Mouse (Mus musculus) liver, postnatal 0 days (tissue): ENCODE measurements around the gene Usp39. TPM values are rescaled to one million over a fixed set of nuclear protein-coding genes. Genes with fewer than 3 reads are reported as not detected.
A peak's percentile ranks its signal among the peaks of the same experiment; 100 is the strongest.

Source experiments
- ATAC-seq: fragments of 200-750 bp; cut with Nextera tagmentation; 2 replicates; pipeline ENCODE4 v1.8.0; 2017; ENCODE audit warnings: mild to moderate bottlenecking, moderate library complexity
- DNase-seq: peaks from one replicate; pipeline ENCODE4 v3.0.0-alpha.2; 2016
- H3K27ac ChIP-seq: fragments of 300-500 bp; sonication (generic); 2 replicates; pipeline ENCODE4 v1.5.1; 2014; ENCODE audit warnings: antibody characterized with exemption, moderate library complexity, mild to moderate bottlenecking, low read depth
- H3K27me3 ChIP-seq: fragments of 300-500 bp; sonication (generic); 2 replicates; pipeline ENCODE4 v1.6.1; 2014; ENCODE audit warnings: low read length, control low read depth, mixed read lengths; ENCODE audit not compliant: insufficient read depth
- H3K36me3 ChIP-seq: fragments of 300-500 bp; sonication (generic); replicated peaks from 2 replicates; pipeline ENCODE4 v1.6.1; 2014; ENCODE audit warnings: mild to moderate bottlenecking, control low read depth, low read length, moderate library complexity, mixed read lengths; ENCODE audit not compliant: insufficient read depth
- H3K4me1 ChIP-seq: fragments of 300-500 bp; sonication (generic); 2 replicates; pipeline ENCODE4 v1.6.1; 2014; ENCODE audit warnings: antibody characterized with exemption, mild to moderate bottlenecking, control low read depth; ENCODE audit not compliant: insufficient read depth
- H3K4me2 ChIP-seq: fragments of 300-500 bp; sonication (generic); 2 replicates; pipeline ENCODE4 v1.6.1; 2014; ENCODE audit warnings: low read depth, mild to moderate bottlenecking, low read length, moderate library complexity, mixed read lengths
- H3K4me3 ChIP-seq: fragments of 300-500 bp; sonication (generic); 2 replicates; pipeline ENCODE4 v1.5.1; 2014; ENCODE audit warnings: low read depth, low read length
- H3K9ac ChIP-seq: fragments of 300-500 bp; sonication (generic); replicated peaks from 2 replicates; pipeline ENCODE4 v1.6.1; 2014; ENCODE audit warnings: mild to moderate bottlenecking, moderate library complexity
- H3K9me3 ChIP-seq: fragments of 300-500 bp; sonication (generic); 2 replicates; pipeline ENCODE4 v1.6.1; 2016; ENCODE audit warnings: mild to moderate bottlenecking, control low read depth, low read length, mixed read lengths
- CTCF ChIP-seq: sonication (generic); IDR thresholded peaks from 2 replicates; pipeline ENCODE4 v1.5.1; 2016; ENCODE audit warnings: antibody characterized with exemption, low read depth
- EP300 ChIP-seq: IDR thresholded peaks from 2 replicates; pipeline ENCODE4 v1.6.1; 2016; ENCODE audit warnings: antibody characterized with exemption, low read depth, mild to moderate bottlenecking
- WGBS: fragments of 180-500 bp; shearing (Covaris S2); extraction: QIAGEN DNeasy Blood & Tissue Kit; methylation state at CpG from one replicate; pipeline ENCODE4 v1.1.7; 2014; ENCODE audit not compliant: insufficient replicate concordance; 5-methylcytosine and 5-hydroxymethylcytosine counted together
- polyA plus RNA-seq: library from polyadenylated mRNA; unstranded; fragments of >200 nt; fragmentation: Nextera tagmentation; extraction: Ambion mirVana; gene quantifications from 2 replicates; pipeline ENCODE4 v1.2.1, GENCODE M21; 2015

The Usp39 gene
- polyA plus RNA-seq, 1 experiment from 2014 or later = 21.7 TPM

DNA sequence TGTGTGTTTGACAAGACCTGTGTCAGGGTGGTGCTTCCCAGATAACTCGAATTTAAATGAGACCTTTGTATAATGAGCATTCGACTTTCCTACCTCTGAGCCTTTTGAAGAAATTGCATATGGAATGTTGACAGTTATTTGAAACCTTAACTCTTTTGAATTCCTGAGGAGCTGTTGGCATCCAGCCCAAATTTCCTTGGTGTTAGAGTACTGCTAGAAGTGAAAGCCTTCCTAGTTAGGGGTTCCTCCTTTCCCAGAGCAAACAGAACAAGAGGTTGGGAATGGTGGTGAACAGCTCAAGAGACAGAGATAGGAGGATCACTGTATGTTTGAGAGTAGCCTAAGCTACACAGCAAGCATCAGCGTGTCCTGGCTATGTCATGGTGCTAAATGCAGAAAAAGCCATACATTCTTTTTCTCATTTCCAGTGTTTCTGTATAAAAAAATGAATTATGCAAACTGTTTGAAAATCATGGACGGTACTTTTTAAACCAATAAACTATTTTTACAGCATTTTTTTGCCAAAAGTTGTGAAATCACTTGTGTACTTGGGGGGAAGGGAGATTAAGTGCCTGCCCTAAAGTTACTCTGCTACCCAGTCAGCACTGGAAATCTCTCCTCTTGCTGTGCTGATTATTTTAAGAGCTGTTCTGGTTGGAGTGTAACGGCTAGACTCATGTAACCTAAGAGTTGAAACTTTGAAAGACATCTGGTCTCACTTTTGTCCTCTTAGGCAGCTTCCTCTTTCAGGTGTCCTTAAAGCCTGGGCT is 7.8 kb upstream of the Usp39 start:
- Histone ChIP-seq H3K27ac (peak overlapping the region; percentile 68), H3K36me3 (peaks cover 38% of the 10 kb centered on the region), H3K4me3 (no peak overlapping the region), H3K4me1 (peaks cover 66% of the 10 kb centered on the region), H3K9ac (no peak overlapping the region), H3K27me3 (peaks cover 7% of the 10 kb centered on the region), H3K4me2 (peak overlapping the region; percentile 22; the same call in 1 of the 2 replicates), H3K9me3 (no peaks in the 10 kb centered on the region)
- ATAC-seq (no peak), DNase-seq (no peak)
- no peak for TF ChIP-seq CTCF
- 0 out of 2 replicates have a peak, but pooled peaks have one; percentile 7 for TF ChIP-seq EP300
- 52% methylated on average over 5 of the region's 5 CpGs for WGBS

DNA sequence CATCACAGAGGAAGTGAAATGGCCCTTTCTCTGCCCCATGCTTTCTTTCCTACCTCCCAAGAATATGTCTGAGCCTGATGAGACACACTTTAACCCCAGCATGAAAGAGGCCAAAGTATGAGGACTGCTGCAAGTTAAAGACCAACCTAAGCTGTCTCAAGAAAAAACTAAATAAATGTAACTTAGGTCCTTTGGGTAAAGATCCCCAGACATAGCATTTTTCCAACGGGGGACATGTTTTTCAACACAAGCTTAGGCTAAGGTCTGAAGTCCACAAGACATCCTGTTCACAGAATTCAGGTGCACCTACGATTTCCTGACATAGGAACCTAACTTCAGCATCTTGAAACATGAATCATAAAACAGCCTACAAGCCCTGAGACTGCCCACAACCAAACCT is 5.2 kb upstream of the Usp39 start:
- 82% methylated on average over 2 of the region's 2 CpGs for WGBS
- no peaks in the 10 kb centered on the region for H3K9me3 ChIP-seq
- TF ChIP-seq CTCF = no peak
- no peak for TF ChIP-seq EP300
- no peaks in the 10 kb centered on the region; the same call in 1 of the 2 replicates for H3K27me3 ChIP-seq
- no peak overlapping the region for H3K4me2 ChIP-seq
- peaks cover 68% of the 10 kb centered on the region for H3K4me1 ChIP-seq
- H3K9ac ChIP-seq = no peak overlapping the region
- no peak for DNase-seq
- H3K27ac ChIP-seq = no peak overlapping the region
- no peak for ATAC-seq
- no peak overlapping the region for H3K4me3 ChIP-seq
- peaks cover 24% of the 10 kb centered on the region for H3K36me3 ChIP-seq

DNA sequence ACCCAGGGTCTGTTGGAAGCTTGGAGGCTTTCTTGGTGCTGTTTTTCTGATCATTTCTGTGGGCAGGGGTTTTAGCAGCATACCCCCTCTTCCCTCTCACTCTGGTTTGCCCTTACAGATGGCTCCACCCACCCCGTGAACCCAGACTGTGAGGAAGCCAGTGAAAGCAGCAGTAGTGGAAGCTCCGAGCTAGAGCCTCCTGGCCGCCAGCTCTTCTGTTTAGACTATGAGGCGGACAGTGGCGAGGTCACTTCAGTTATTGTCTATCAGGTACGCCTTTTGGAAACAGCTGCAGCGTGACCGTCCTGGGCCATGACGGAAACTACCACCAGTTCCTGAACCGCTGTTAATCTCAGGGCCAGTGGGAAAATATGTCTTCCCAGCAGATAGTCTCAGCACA is 3.4 kb upstream of the Usp39 start:
- Histone ChIP-seq H3K27ac (peak overlapping the region; percentile 81), H3K9me3 (no peaks in the 10 kb centered on the region), H3K36me3 (peaks cover 24% of the 10 kb centered on the region), H3K27me3 (no peaks in the 10 kb centered on the region), H3K9ac (peak overlapping the region; percentile 74; the same call in 1 of the 2 replicates), H3K4me1 (peaks cover 67% of the 10 kb centered on the region), H3K4me3 (peak overlapping the region; percentile 53), H3K4me2 (peak overlapping the region; percentile 78)
- no peak for ATAC-seq
- 53% methylated on average over 10 of the region's 10 CpGs for whole genome bisulfite sequencing
- no peak for DNase-seq
- TF ChIP-seq CTCF (no peak), EP300 (no peak)

DNA sequence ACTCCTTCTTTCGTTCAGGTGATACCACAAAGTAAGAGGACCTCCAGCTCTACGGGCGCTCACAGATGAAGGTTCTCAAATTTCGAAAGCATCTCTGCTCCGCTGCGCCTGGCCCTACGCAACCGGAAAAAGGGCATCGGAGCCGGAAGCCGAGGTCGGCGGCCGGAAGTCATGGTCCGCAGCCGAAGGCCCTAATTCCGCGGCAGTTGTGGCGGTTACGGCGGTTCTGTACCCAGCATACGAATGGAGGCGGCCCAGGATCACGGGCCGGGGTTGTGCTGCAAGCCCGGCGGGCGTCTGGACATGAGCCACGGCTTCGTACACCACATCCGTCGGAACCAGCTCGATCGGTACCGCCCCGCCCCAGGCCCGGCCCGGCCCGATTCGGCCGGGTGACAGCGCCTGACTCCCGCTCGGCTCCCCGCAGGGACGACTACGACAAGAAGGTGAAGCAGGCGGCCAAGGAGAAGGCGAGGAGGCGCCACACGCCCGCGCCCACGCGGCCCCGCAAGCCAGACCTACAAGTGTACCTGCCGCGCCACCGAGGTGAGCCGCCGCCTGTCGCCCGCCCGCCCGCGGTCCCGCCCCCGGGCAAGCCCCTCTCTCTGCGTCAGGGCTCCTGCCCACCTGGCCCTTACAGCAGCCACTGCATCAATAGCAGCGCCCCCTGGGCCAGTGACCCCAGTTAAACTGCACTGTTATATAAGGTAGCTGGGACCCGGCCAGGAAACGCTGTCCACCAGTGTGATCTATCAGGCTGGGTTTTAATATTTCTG is 2.4 kb upstream of the Usp39 start, which contains the start of gene 0610030E20Rik:
TSS of gene 0610030E20Rik (plus strand) at position 152 of the 776 bp plus-strand sequence.
- WGBS = under 1% methylated on average over 69 of the region's 72 CpGs
- Histone ChIP-seq H3K27ac (peak within 1 kb of the TSS; percentile 88), H3K9ac (peak within 1 kb of the TSS; percentile 74), H3K9me3 (no peaks in the 10 kb centered on the region), H3K27me3 (no peaks in the 10 kb centered on the region), H3K4me2 (peak within 1 kb of the TSS; percentile 78), H3K4me1 (peaks cover 64% of the 10 kb centered on the region), H3K4me3 (peak within 1 kb of the TSS; percentile 53), H3K36me3 (peaks cover 28% of the 10 kb centered on the region)
- ATAC-seq (peak; percentile 74), DNase-seq (peak; percentile 83)
- TF ChIP-seq EP300 (peak; percentile 59; the same call in 1 of the 2 replicates), CTCF (peak; percentile 53)

DNA sequence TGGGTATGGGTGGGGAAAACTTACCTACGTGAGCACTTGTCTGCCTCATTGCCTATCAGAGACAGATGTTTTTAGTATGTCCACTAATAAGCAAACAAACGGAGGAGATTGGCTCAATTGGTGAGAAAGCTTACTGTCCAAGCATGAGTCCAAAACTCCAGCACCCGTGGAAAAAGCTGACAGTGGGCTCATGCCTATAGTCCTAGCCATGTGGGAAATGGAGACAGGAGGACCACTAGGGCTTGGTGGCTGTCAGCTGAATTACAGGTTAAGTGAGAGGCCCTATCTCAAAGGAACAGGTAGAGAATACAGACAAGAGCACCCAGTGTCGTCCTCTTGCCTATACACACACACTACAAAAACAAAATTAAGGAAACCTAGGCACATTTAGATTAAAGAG is 1.3 kb upstream of the Usp39 start:
- Histone ChIP-seq H3K9ac (no peak overlapping the region), H3K36me3 (peaks cover 34% of the 10 kb centered on the region), H3K4me1 (peaks cover 58% of the 10 kb centered on the region), H3K27me3 (no peaks in the 10 kb centered on the region), H3K27ac (peak overlapping the region; percentile 88; the same call in 1 of the 2 replicates), H3K9me3 (no peaks in the 10 kb centered on the region), H3K4me3 (no peak overlapping the region), H3K4me2 (peak overlapping the region; percentile 78)
- DNase-seq (no peak), ATAC-seq (no peak)
- 80% methylated on average over 4 of the region's 4 CpGs for WGBS
- TF ChIP-seq EP300 (no peak), CTCF (peak; percentile 24; the same call in 1 of the 2 replicates)

DNA sequence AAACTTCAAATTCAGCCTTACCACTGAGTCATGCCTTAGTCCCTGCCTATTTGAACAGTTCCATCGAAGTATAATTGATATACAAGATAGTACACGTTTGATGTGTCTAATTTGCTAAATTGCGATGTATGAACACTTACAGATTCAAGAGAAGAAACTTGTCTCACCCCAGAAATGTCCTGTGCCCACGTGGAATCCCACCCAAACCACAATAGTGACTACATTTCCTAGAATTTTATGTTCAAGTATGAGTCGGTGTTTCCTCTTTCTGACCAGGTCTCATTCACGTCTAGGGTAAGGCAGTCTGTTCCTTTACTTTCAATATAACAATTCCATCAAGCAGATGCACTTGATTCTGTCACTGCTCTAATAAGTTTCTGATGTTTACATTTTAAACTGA is 649 bp upstream of the Usp39 start:
- no peak for ATAC-seq
- Histone ChIP-seq H3K4me3 (peak overlapping the region; percentile 89), H3K36me3 (peaks cover 31% of the 10 kb centered on the region), H3K9me3 (no peaks in the 10 kb centered on the region), H3K9ac (peak overlapping the region; percentile 95), H3K27me3 (no peaks in the 10 kb centered on the region), H3K4me2 (peak overlapping the region; percentile 95), H3K4me1 (peaks cover 54% of the 10 kb centered on the region), H3K27ac (peak overlapping the region; percentile 88)
- TF ChIP-seq CTCF (no peak), EP300 (no peak)
- WGBS = 14% methylated on average over 6 of the region's 6 CpGs
- no peak for DNase-seq
